Mouse (Mus musculus) A20 (cell line): ENCODE measurements around the gene Usp21.
A peak's percentile ranks its signal among the peaks of the same experiment; 100 is the strongest.
"Not testable (repeated sequence)": the region's sequence is repeated elsewhere in the genome, so short reads cannot be mapped to it uniquely, and the experiment has no call there.

Experiments used
- DNase-seq: peaks from one replicate; pipeline ENCODE4 v3.0.0-alpha.2; 2011; ENCODE audit warnings: low read depth, low spot score

The Usp21 gene

GRCm38 (mm10) chr1:171287136-171288081 is at the start of gene Usp21:
Gene Usp21, minus strand, starts transcription at chr1:171287991.
- DNase-seq: peak; percentile 93

- no peak for DNase-seq
These were observed 42.4 kb upstream of the Usp21 start for GRCm38 (mm10) chr1:171330216-171330560.

GRCm38 (mm10) chr1:171329433-171330215 is 41.8 kb upstream of the Usp21 start:
- DNase-seq: peak; percentile 56

GRCm38 (mm10) chr1:171328839-171329432 is 41.1 kb upstream of the Usp21 start, which contains the start of gene Dedd:
Gene Dedd, plus strand, starts transcription at chr1:171329145.
- DNase-seq: peak; percentile 98

- DNase-seq: peak; percentile 45
These were observed 40.5 kb upstream of the Usp21 start for GRCm38 (mm10) chr1:171328244-171328643.

GRCm38 (mm10) chr1:171326588-171326987 is 38.8 kb upstream of the Usp21 start:
- not testable (repeated sequence) for DNase-seq

GRCm38 (mm10) chr1:171325571-171325970 is 37.8 kb upstream of the Usp21 start:
- no peak for DNase-seq

- DNase-seq: no peak
These were observed 34.2 kb upstream of the Usp21 start for GRCm38 (mm10) chr1:171322012-171322411.

- peak; percentile 54 for DNase-seq
These were observed 33.6 kb upstream of the Usp21 start for GRCm38 (mm10) chr1:171321415-171321814.

- no peak for DNase-seq
These were observed 32.4 kb upstream of the Usp21 start for GRCm38 (mm10) chr1:171320151-171320550.

- DNase-seq: no peak
These were observed 32.0 kb upstream of the Usp21 start for GRCm38 (mm10) chr1:171319748-171320147.

GRCm38 (mm10) chr1:171309321-171309720 is 21.5 kb upstream of the Usp21 start:
- no peak for DNase-seq

- DNase-seq: not testable (repeated sequence)
These were observed 18.4 kb upstream of the Usp21 start for GRCm38 (mm10) chr1:171306157-171306556.

- DNase-seq: no peak
These were observed 10.4 kb upstream of the Usp21 start for GRCm38 (mm10) chr1:171298226-171298625.

GRCm38 (mm10) chr1:171295063-171295402 is 7.2 kb upstream of the Usp21 start:
- DNase-seq: no peak

- DNase-seq: peak; percentile 93
These were observed 6.7 kb upstream of the Usp21 start, which contains the start of gene Ufc1 for GRCm38 (mm10) chr1:171294298-171295062. Gene Ufc1, minus strand, starts transcription at chr1:171295024.

- DNase-seq: no peak
These were observed 6.1 kb upstream of the Usp21 start for GRCm38 (mm10) chr1:171293906-171294297.

GRCm38 (mm10) chr1:171293351-171293750 is 5.6 kb upstream of the Usp21 start:
- no peak for DNase-seq

GRCm38 (mm10) chr1:171288328-171288727 is 537 bp upstream of the Usp21 start:
- no peak for DNase-seq

GRCm38 (mm10) chr1:171286517-171286916 is 1.3 kb downstream of the Usp21 start:
- no peak for DNase-seq
